Mouse (Mus musculus): ENCODE measurements around the gene Ccl3. TPM values are rescaled to one million over a fixed set of nuclear protein-coding genes. Genes with fewer than 3 reads are reported as not detected.

Ccl3 gene
- total RNA-seq (2021) (not detected), polyA plus RNA-seq (2012; rRNA removed) (0.59 and 0.92 TPM in 2 replicates)
- long read RNA-seq = 0 reads

DNA sequence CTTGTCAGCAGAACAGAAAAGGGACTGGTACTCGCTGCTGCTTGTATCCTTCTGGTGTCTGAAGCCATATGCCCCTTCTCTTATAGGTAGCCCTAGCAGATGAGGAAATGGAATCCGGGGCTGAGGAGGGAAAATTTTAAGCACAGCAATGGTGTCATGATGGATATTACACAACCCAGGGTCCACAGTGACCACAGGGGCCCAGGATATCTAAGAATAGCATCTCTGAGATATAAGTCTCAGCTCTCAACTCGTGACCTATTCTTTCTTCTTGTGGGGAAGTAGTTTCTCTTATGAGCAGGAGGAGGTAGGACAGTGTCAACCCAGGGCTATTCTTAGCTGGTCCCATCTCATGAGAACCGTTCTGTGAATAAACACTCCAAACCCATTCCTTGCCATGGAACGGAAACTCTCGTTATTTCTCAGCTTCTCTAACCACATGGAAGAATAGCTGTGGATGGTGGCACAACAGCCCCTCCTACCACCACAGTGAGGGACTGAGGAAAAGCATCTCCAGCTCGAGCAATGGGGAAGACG, at the start of gene Ccl3:
Ccl3 (minus strand) TSS at position 51 of the 537 bp plus-strand sequence.
- no peak for DNase-seq

DNA sequence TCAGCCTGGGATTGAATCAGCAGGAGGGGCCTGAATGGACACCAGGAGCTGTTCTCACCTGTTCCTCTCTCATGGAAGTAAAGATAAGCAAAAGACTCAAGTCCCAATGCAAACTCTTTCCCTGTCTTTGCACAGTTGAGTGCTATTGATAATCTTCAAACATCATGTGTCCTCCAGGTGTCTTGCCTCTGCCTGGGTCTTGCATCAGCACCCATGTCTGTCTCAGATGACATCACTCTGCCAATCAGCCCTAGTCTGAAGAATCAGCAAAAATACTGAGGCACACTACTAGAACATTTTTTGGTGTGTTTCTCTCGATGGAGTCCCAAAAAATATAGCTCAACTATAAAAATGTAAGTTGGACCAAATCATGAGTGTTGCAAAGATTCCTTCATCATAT, 42.9 kb upstream of the Ccl3 start:
- H3K27ac ChIP-seq = no peak overlapping the region
- no peaks in the 10 kb centered on the region for H3K79me2 ChIP-seq (replicated peaks; ENCODE audit: control insufficient read depth, insufficient read depth, low read length)
- TF ChIP-seq CTCF (IDR thresholded peaks at IDR 0.05) = no peak
- TF ChIP-seq EP300 (IDR thresholded peaks at IDR 0.05; ENCODE audit: insufficient read depth, low read depth, low read length) = no peak
- TF ChIP-seq POLR2A (IDR thresholded peaks at IDR 0.05; ENCODE audit: insufficient read depth, low read depth, low read length) = no peak
- DNase-seq = no peak
- H3K4me1 ChIP-seq (ENCODE audit: control insufficient read depth, insufficient read depth, low read length) = no peaks in the 10 kb centered on the region
- H3K27me3 ChIP-seq (ENCODE audit: control insufficient read depth, insufficient read depth, low read length) = no peaks in the 10 kb centered on the region
- WGBS = 41% methylated on average over 1 of the region's 1 CpGs
- no peaks in the 10 kb centered on the region for H3K36me3 ChIP-seq (ENCODE audit: control insufficient read depth, insufficient read depth, low read length)
- no peak overlapping the region for H3K9ac ChIP-seq (ENCODE audit: low read depth, low read length)
- intact Hi-C loops (cut with DNase I) = no loop called here
- H3K4me3 ChIP-seq = no peak overlapping the region

More for the DNA sequence above, at the start of gene Ccl3:
- TF ChIP-seq POLR2A (IDR thresholded peaks at IDR 0.05; ENCODE audit: insufficient read depth, low read depth, low read length) (no peak), EP300 (IDR thresholded peaks at IDR 0.05; ENCODE audit: insufficient read depth, low read depth, low read length) (no peak), CTCF (IDR thresholded peaks at IDR 0.05) (no peak)
- 63% methylated on average over 8 of the region's 8 CpGs for WGBS
- H3K36me3 ChIP-seq (ENCODE audit: control insufficient read depth, insufficient read depth, low read length) = no peaks in the 10 kb centered on the region
- H3K27ac ChIP-seq = no peak within 1 kb of the TSS
- intact Hi-C loops (cut with DNase I) = no loop called here
- no peak within 1 kb of the TSS for H3K4me3 ChIP-seq
- H3K79me2 ChIP-seq (replicated peaks; ENCODE audit: control insufficient read depth, insufficient read depth, low read length) = no peaks in the 10 kb centered on the region
- no peaks in the 10 kb centered on the region for H3K4me1 ChIP-seq (ENCODE audit: control insufficient read depth, insufficient read depth, low read length)
- no peaks in the 10 kb centered on the region for H3K27me3 ChIP-seq (ENCODE audit: control insufficient read depth, insufficient read depth, low read length)
- no peak within 1 kb of the TSS for H3K9ac ChIP-seq (ENCODE audit: low read depth, low read length)

DNA sequence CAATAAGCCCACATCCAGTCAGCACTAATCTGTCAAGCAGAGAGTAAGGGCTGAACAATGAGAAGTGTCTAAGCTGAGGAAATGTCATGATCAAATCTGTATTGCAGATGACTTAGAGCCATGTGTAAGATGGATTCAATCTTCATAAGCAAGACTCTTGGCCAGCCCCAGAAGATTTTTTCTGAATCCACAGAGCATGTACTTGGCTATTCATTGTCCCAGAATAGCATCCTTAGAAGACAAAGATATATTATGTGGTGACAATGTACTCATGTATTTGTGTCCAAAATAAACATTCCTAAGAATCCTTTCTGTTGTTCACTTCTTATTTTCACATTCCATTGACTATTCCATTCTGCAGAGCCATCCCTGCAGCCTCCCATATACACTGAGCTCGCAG, 40.8 kb upstream of the Ccl3 start:
- no peak for DNase-seq
- H3K4me1 ChIP-seq (ENCODE audit: control insufficient read depth, insufficient read depth, low read length) = no peaks in the 10 kb centered on the region
- H3K79me2 ChIP-seq (replicated peaks; ENCODE audit: control insufficient read depth, insufficient read depth, low read length) = no peaks in the 10 kb centered on the region
- no peaks in the 10 kb centered on the region for H3K27me3 ChIP-seq (ENCODE audit: control insufficient read depth, insufficient read depth, low read length)
- no peak overlapping the region for H3K27ac ChIP-seq
- no peak for TF ChIP-seq POLR2A (IDR thresholded peaks at IDR 0.05; ENCODE audit: insufficient read depth, low read depth, low read length)
- TF ChIP-seq CTCF (IDR thresholded peaks at IDR 0.05) = no peak
- TF ChIP-seq EP300 (IDR thresholded peaks at IDR 0.05; ENCODE audit: insufficient read depth, low read depth, low read length) = no peak
- H3K4me3 ChIP-seq = no peak overlapping the region
- H3K36me3 ChIP-seq (ENCODE audit: control insufficient read depth, insufficient read depth, low read length) = no peaks in the 10 kb centered on the region
- intact Hi-C loops (cut with DNase I) = no loop called here
- no peak overlapping the region for H3K9ac ChIP-seq (ENCODE audit: low read depth, low read length)
- WGBS = 65% methylated on average over 1 of the region's 1 CpGs

DNA sequence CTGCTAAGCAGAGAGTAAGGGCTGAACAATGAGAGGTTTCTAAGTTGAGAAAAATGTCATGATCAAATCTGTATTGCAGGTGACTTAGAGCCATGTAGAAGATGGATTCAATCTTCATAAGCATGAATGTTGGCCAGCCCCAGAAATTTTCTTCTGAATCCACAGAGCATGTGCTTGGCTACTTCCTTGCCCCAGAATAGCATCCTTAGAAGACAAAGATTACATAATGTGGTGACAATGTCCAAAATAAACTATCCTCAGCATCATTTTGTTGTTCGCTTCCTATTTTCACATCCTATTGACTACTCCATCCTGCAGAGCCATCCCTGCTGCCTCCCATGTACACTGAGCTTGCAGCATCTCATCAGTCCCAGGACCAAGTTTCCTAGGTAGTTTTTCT, 26.5 kb upstream of the Ccl3 start:
- WGBS = 50% methylated on average over 1 of the region's 1 CpGs
- Histone ChIP-seq H3K4me3 (no peak overlapping the region), H3K36me3 (ENCODE audit: control insufficient read depth, insufficient read depth, low read length) (no peaks in the 10 kb centered on the region), H3K27me3 (ENCODE audit: control insufficient read depth, insufficient read depth, low read length) (no peaks in the 10 kb centered on the region), H3K27ac (no peak overlapping the region), H3K4me1 (ENCODE audit: control insufficient read depth, insufficient read depth, low read length) (no peaks in the 10 kb centered on the region), H3K79me2 (replicated peaks; ENCODE audit: control insufficient read depth, insufficient read depth, low read length) (no peaks in the 10 kb centered on the region), H3K9ac (ENCODE audit: low read depth, low read length) (no peak overlapping the region)
- TF ChIP-seq CTCF (IDR thresholded peaks at IDR 0.05) (no peak), EP300 (IDR thresholded peaks at IDR 0.05; ENCODE audit: insufficient read depth, low read depth, low read length) (no peak), POLR2A (IDR thresholded peaks at IDR 0.05; ENCODE audit: insufficient read depth, low read depth, low read length) (no peak)
- no peak for DNase-seq
- intact Hi-C loops (cut with DNase I) = loop anchor here (1.0 kb wide), 1 partner anchor 21 kb away; no protein-coding TSS in a partner anchor

DNA sequence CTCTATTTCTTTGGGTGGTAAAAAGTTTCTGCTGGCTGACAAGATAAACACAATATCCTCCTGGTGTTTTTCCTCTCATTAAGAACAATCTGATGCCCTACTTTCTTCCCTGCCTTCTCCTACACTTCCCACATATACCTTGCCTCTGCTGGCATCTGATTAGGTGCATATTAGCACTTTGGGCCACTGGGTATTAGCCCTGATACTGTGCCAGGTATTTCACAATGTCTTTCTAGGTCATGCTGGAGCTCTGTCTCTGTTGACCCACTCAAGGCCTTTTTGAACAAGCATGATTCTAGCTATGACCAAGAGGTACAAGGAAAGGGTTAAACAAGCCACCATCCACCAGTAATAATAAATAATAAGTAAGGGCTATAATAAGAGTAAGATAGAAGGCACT, 22.6 kb upstream of the Ccl3 start:
- intact Hi-C loops (cut with DNase I) = loop anchor here (5.0 kb wide), 1 partner anchor 46 kb away; no protein-coding TSS in a partner anchor
- Histone ChIP-seq H3K9ac (ENCODE audit: low read depth, low read length) (no peak overlapping the region), H3K4me1 (ENCODE audit: control insufficient read depth, insufficient read depth, low read length) (no peaks in the 10 kb centered on the region), H3K4me3 (no peak overlapping the region), H3K27ac (no peak overlapping the region), H3K36me3 (ENCODE audit: control insufficient read depth, insufficient read depth, low read length) (no peaks in the 10 kb centered on the region), H3K79me2 (replicated peaks; ENCODE audit: control insufficient read depth, insufficient read depth, low read length) (no peaks in the 10 kb centered on the region), H3K27me3 (ENCODE audit: control insufficient read depth, insufficient read depth, low read length) (no peaks in the 10 kb centered on the region)
- TF ChIP-seq CTCF (IDR thresholded peaks at IDR 0.05) = no peak
- TF ChIP-seq EP300 (IDR thresholded peaks at IDR 0.05; ENCODE audit: insufficient read depth, low read depth, low read length) = no peak
- TF ChIP-seq POLR2A (IDR thresholded peaks at IDR 0.05; ENCODE audit: insufficient read depth, low read depth, low read length) = no peak
- no peak for DNase-seq

DNA sequence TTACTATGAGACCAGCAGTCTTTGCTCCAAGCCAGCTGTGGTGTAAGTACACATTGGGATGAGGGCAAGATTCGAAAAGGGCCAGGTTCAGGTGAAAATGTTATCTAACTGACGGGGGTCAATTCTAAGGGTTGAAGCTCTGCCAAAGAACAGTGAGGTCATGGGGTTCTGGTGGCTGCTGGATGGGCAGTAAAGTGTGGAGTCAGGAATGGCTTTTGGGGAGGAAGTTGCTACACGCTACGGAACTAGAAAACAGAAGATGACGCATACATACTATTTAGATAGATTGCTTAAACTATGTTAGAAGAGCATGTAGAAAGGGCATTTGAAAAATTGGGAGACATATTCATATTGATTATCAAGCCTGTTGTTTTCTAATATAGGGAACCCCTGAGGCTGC, 14.4 kb upstream of the Ccl3 start:
- Histone ChIP-seq H3K27ac (no peak overlapping the region), H3K36me3 (ENCODE audit: control insufficient read depth, insufficient read depth, low read length) (no peaks in the 10 kb centered on the region), H3K27me3 (ENCODE audit: control insufficient read depth, insufficient read depth, low read length) (no peaks in the 10 kb centered on the region), H3K4me3 (no peak overlapping the region), H3K9ac (ENCODE audit: low read depth, low read length) (no peak overlapping the region), H3K4me1 (ENCODE audit: control insufficient read depth, insufficient read depth, low read length) (no peaks in the 10 kb centered on the region), H3K79me2 (replicated peaks; ENCODE audit: control insufficient read depth, insufficient read depth, low read length) (no peaks in the 10 kb centered on the region)
- no peak for TF ChIP-seq EP300 (IDR thresholded peaks at IDR 0.05; ENCODE audit: insufficient read depth, low read depth, low read length)
- no peak for TF ChIP-seq POLR2A (IDR thresholded peaks at IDR 0.05; ENCODE audit: insufficient read depth, low read depth, low read length)
- no peak for TF ChIP-seq CTCF (IDR thresholded peaks at IDR 0.05)
- intact Hi-C loops (cut with DNase I) = no loop called here
- no peak for DNase-seq
- WGBS = 56% methylated on average over 5 of the region's 5 CpGs

All from heart, adult 2 months (tissue).